Mouse (Mus musculus) cerebellum, postnatal 25 days (tissue): ENCODE data around the gene Gltpd2.

ENCODE experiments used
- DNase-seq, 2 experiments: peaks; one replicate each; pipeline ENCODE4 v3.0.0; 2021; ENCODE audit warnings: mixed read lengths in 2 of 2

Gltpd2 gene

DNA sequence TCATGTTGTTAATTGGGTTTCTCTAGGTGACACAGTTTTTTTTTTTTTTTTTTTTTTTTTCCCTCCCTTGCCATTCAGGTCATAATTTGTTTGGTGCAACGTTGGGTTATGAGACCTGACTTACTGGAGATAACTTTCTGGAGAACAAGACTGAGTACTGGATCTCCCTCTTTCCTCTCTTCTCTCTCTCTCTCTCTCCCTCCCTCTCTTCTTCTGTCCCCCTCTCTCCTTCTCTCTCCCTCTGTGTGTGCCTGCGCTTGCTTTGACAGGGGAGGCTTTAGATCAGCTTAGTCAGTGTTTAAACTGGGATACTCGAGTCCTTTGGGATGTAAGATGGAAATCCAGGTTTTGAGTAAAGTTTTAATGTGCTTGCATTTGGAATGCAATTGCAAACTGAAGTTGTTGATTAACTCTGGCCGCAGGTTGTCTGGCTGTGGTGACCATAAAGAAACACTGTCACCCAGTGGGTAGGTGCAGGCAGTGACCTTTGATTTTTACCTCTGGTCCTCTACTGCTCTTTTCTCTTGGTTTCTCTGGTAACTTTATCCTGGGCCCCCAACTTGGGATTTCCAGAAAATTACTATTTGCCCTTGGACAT is 45.4 kb downstream of the Gltpd2 start:
- DNase-seq, result no peak

DNA sequence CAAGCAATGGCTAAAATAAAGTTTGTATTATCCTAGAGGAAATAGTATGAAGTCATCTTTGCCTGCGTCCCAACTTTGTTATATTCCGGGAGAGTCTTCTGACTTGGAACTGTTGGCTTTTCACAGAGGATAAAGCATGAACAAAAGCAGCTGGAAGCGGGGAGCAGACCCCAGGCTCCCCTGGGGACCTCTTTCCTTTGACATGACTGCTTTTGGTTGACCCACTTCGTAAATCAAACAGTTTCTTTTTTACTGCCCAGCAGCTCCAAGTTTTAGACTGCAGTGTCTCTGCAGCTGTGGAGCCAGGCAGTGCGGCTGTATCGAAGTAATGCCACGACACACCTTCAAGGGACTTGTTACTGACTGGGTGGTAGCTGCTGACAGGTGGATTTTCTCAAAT is 47.6 kb downstream of the Gltpd2 start:
- DNase-seq, result no peak
